Mouse (Mus musculus) forebrain, postnatal 0 days (tissue): ENCODE data around the gene Tmem219. TPM values are rescaled to one million over a fixed set of nuclear protein-coding genes. Genes with fewer than 3 reads are reported as not detected.
A peak's percentile ranks its signal among the peaks of the same experiment; 100 is the strongest.

Experiments used
- ATAC-seq: fragments of 200-750 bp; cut with Nextera tagmentation; 2 replicates; pipeline ENCODE4 v1.8.0; 2017; ENCODE audit warnings: mild to moderate bottlenecking, moderate library complexity
- DNase-seq: peaks from one replicate; pipeline ENCODE4 v3.0.0-alpha.2; 2015
- H3K27ac ChIP-seq: fragments of 300-500 bp; sonication (generic); 2 replicates; pipeline ENCODE4 v1.5.1; 2014; ENCODE audit warnings: low read depth, mild to moderate bottlenecking, antibody characterized with exemption, low read length, moderate library complexity, mixed read lengths
- H3K27me3 ChIP-seq: fragments of 300-500 bp; sonication (generic); 2 replicates; pipeline ENCODE4 v1.6.1; 2014; ENCODE audit warnings: mild to moderate bottlenecking, low read length, mixed read lengths; ENCODE audit not compliant: insufficient read depth
- H3K36me3 ChIP-seq: fragments of 300-500 bp; sonication (generic); 2 replicates; pipeline ENCODE4 v1.6.1; 2014; ENCODE audit warnings: mild to moderate bottlenecking, moderate library complexity; ENCODE audit not compliant: insufficient read depth
- H3K4me1 ChIP-seq: fragments of 300-500 bp; sonication (generic); 2 replicates; pipeline ENCODE4 v1.6.1; 2014; ENCODE audit warnings: antibody characterized with exemption; ENCODE audit not compliant: insufficient read depth
- H3K4me2 ChIP-seq: fragments of 300-500 bp; sonication (generic); 2 replicates; pipeline ENCODE4 v1.6.1; 2014; ENCODE audit warnings: low read depth, mild to moderate bottlenecking, moderate library complexity
- H3K4me3 ChIP-seq: fragments of 300-500 bp; sonication (generic); 2 replicates; pipeline ENCODE4 v1.5.1; 2014; ENCODE audit warnings: low read depth, low read length, mixed read lengths
- H3K9ac ChIP-seq: fragments of 300-500 bp; sonication (generic); 2 replicates; pipeline ENCODE4 v1.6.1; 2014; ENCODE audit warnings: mild to moderate bottlenecking
- H3K9me3 ChIP-seq: fragments of 300-500 bp; sonication (generic); 2 replicates; pipeline ENCODE4 v1.6.1; 2016; ENCODE audit warnings: low read length
- CTCF ChIP-seq: sonication (generic); IDR thresholded peaks from 2 replicates; pipeline ENCODE4 v1.5.1; 2016; ENCODE audit warnings: antibody characterized with exemption, control low read depth, low read depth
- WGBS: fragments of 180-500 bp; shearing (Covaris S2); extraction: QIAGEN DNeasy Blood & Tissue Kit; methylation state at CpG from one replicate; pipeline ENCODE4 v1.1.7; 2014; 5-methylcytosine and 5-hydroxymethylcytosine counted together
- polyA plus RNA-seq: library from polyadenylated mRNA; unstranded; fragments of >200 nt; fragmentation: Nextera tagmentation; extraction: Ambion mirVana; gene quantifications from 2 replicates; pipeline ENCODE4 v1.2.1, GENCODE M21; 2015
- total RNA-seq: library from RNA; depleted of rRNA; stranded (reverse); fragments of >200 nt; gene quantifications from 2 replicates; pipeline ENCODE4 v1.2.3, GENCODE M21; 2014

Tmem219 gene
- total and polyA plus RNA-seq, 2 experiments from 2014 or later, result 23.8 to 44.7 TPM

- peaks cover 15% of the 10 kb centered on the region; the same call in 1 of the 2 replicates for H3K4me1 ChIP-seq
- 62% methylated on average over 6 of the region's 6 CpGs for WGBS
- H3K9ac ChIP-seq, result no peak overlapping the region
- H3K9me3 ChIP-seq, result no peaks in the 10 kb centered on the region
- H3K4me2 ChIP-seq, result peak overlapping the region; percentile 81; the same call in 1 of the 2 replicates
- TF ChIP-seq CTCF, result no peak
- peaks cover 61% of the 10 kb centered on the region for H3K36me3 ChIP-seq
- no peak for DNase-seq
- H3K4me3 ChIP-seq, result no peak overlapping the region
- ATAC-seq, result no peak
- H3K27ac ChIP-seq, result peak overlapping the region; percentile 35; the same call in 1 of the 2 replicates
- no peaks in the 10 kb centered on the region for H3K27me3 ChIP-seq
Observed at GRCm38 (mm10) chr7:126863791-126864190, 58.9 kb downstream of the Tmem219 start.

GRCm38 (mm10) chr7:126862147-126862784 is 60.5 kb downstream of the Tmem219 start, which contains the start of gene Ino80e:
TSS of gene Ino80e (minus strand) at chr7:126862377.
- Histone ChIP-seq H3K4me1 (peaks cover 15% of the 10 kb centered on the region; the same call in 1 of the 2 replicates), H3K9me3 (no peaks in the 10 kb centered on the region), H3K4me2 (peak within 1 kb of the TSS; percentile 81), H3K27ac (peak within 1 kb of the TSS; percentile 86), H3K9ac (peak within 1 kb of the TSS; percentile 56), H3K36me3 (peaks cover 56% of the 10 kb centered on the region), H3K27me3 (no peaks in the 10 kb centered on the region), H3K4me3 (peak within 1 kb of the TSS; percentile 69)
- TF ChIP-seq CTCF, result peak; percentile 33; the same call in 1 of the 2 replicates
- DNase-seq (peak; percentile 98), ATAC-seq (peak; percentile 87)
- under 1% methylated on average over 41 of the region's 41 CpGs for WGBS

- DNase-seq, result peak; percentile 94
- Histone ChIP-seq H3K9ac (peak within 1 kb of the TSS; percentile 56), H3K9me3 (no peaks in the 10 kb centered on the region), H3K4me3 (peak within 1 kb of the TSS; percentile 69), H3K36me3 (peaks cover 56% of the 10 kb centered on the region), H3K4me2 (peak within 1 kb of the TSS; percentile 81), H3K4me1 (peaks cover 15% of the 10 kb centered on the region; the same call in 1 of the 2 replicates), H3K27ac (peak within 1 kb of the TSS; percentile 86), H3K27me3 (no peaks in the 10 kb centered on the region)
- 2% methylated on average over 42 of the region's 42 CpGs for WGBS
- peak; percentile 94 for ATAC-seq
- no peak; the same call in 1 of the 2 replicates for TF ChIP-seq CTCF
Observed at GRCm38 (mm10) chr7:126861429-126862130, 61.1 kb downstream of the Tmem219 start, which contains the start of gene Hirip3. TSS of gene Hirip3 (plus strand) at chr7:126861972.

- Histone ChIP-seq H3K9ac (peak overlapping the region; percentile 56), H3K36me3 (peaks cover 54% of the 10 kb centered on the region), H3K4me2 (peak overlapping the region; percentile 81), H3K27me3 (no peaks in the 10 kb centered on the region), H3K27ac (no peak overlapping the region), H3K9me3 (no peaks in the 10 kb centered on the region), H3K4me3 (peak overlapping the region; percentile 69), H3K4me1 (peaks cover 15% of the 10 kb centered on the region; the same call in 1 of the 2 replicates)
- no peak for TF ChIP-seq CTCF
- WGBS, result 73% methylated on average over 5 of the region's 5 CpGs
- ATAC-seq (no peak), DNase-seq (no peak)
Observed at GRCm38 (mm10) chr7:126860987-126861386, 61.7 kb downstream of the Tmem219 start.

- no peak for TF ChIP-seq CTCF
- ATAC-seq (no peak), DNase-seq (no peak)
- Histone ChIP-seq H3K9ac (no peak overlapping the region), H3K4me3 (no peak overlapping the region), H3K36me3 (peaks cover 58% of the 10 kb centered on the region), H3K27ac (no peak overlapping the region), H3K4me1 (0 out of 2 replicates have a peak, but pooled peaks cover 7% of the 10 kb centered on the region), H3K27me3 (no peaks in the 10 kb centered on the region), H3K4me2 (no peak overlapping the region), H3K9me3 (no peaks in the 10 kb centered on the region)
- whole genome bisulfite sequencing, result 74% methylated on average over 9 of the region's 9 CpGs
Observed at GRCm38 (mm10) chr7:126856741-126857420, 65.8 kb downstream of the Tmem219 start.

GRCm38 (mm10) chr7:126855641-126856040 is 67.1 kb downstream of the Tmem219 start:
- H3K4me1 ChIP-seq, result no peaks in the 10 kb centered on the region
- DNase-seq (no peak), ATAC-seq (no peak)
- no peak overlapping the region for H3K27ac ChIP-seq
- 71% methylated on average over 3 of the region's 3 CpGs for WGBS
- no peak for TF ChIP-seq CTCF
- H3K9ac ChIP-seq, result no peak overlapping the region
- H3K27me3 ChIP-seq, result no peaks in the 10 kb centered on the region
- no peak overlapping the region for H3K4me3 ChIP-seq
- H3K4me2 ChIP-seq, result no peak overlapping the region
- H3K36me3 ChIP-seq, result peaks cover 65% of the 10 kb centered on the region
- no peaks in the 10 kb centered on the region for H3K9me3 ChIP-seq
